Mouse (Mus musculus) CH12.LX (cell line): ENCODE measurements around the gene Rnf31.

Experiments
- CTCF ChIP-seq, 2 experiments: IDR thresholded peaks in 1 of 2; conservative IDR thresholded peaks in 1 of 2; 2 replicates each; pipeline ENCODE4 v1.5.1; 2011 to 2012; ENCODE audit warnings: low read depth in 2 of 2, low read length in 2 of 2, improper control_type of control experiment in 1 of 2, inconsistent platforms in 1 of 2, mild to moderate bottlenecking in 1 of 2, moderate library complexity in 1 of 2
- HCFC1 ChIP-seq: IDR thresholded peaks from 2 replicates; pipeline ENCODE4 v1.6.1; 2012; ENCODE audit warnings: low read depth, mild to moderate bottlenecking, inconsistent platforms, low read length, improper control_type of control experiment
- KAT2A ChIP-seq: IDR thresholded peaks from 2 replicates; pipeline ENCODE4 v1.6.1; 2012; ENCODE audit warnings: low read length, improper control_type of control experiment, inconsistent platforms; ENCODE audit not compliant: insufficient replicate concordance
- PAX5 ChIP-seq: IDR thresholded peaks from 2 replicates; pipeline ENCODE4 v1.6.1; 2012; ENCODE audit warnings: low read length, inconsistent platforms, mixed read lengths
- POLR2A ChIP-seq: IDR thresholded peaks from 2 replicates; pipeline ENCODE4 v1.6.1; 2011; ENCODE audit warnings: low read depth, mild to moderate bottlenecking, improper control_type of control experiment, low read length
- RCOR1 ChIP-seq: conservative IDR thresholded peaks from 2 replicates; pipeline ENCODE4 v1.6.1; 2012; ENCODE audit warnings: low read depth, mild to moderate bottlenecking, inconsistent platforms, low read length, improper control_type of control experiment
- USF1 ChIP-seq: IDR thresholded peaks from 2 replicates; pipeline ENCODE4 v1.6.1; 2014; ENCODE audit warnings: low read depth, mild to moderate bottlenecking, inconsistent platforms, low read length, improper control_type of control experiment

GRCm38 (mm10) chr14:55554635-55555034 lies 36.9 kb upstream of the Rnf31 start:
- TF ChIP-seq PAX5 (no peak), CTCF (conservative IDR thresholded peaks at IDR 0.05 in 1 of 2, IDR thresholded peaks at IDR 0.05 in 1 of 2; ENCODE audit: low read depth in 2 of 2, low read length in 2 of 2) (no peak), POLR2A (no peak), KAT2A (no peak), USF1 (no peak), HCFC1 (no peak), RCOR1 (no peak)
